Mouse (Mus musculus): ENCODE data around the gene G6pd2.

G6pd2 gene

GRCm38 (mm10) chr5:61808516-61808915 is at the start of gene G6pd2:
TSS of gene G6pd2 (plus strand) at chr5:61808816.
- no peak for DNase-seq

GRCm38 (mm10) chr5:61764214-61764613 is 44.4 kb upstream of the G6pd2 start:
- DNase-seq = no peak

- DNase-seq = no peak
These were observed 24.4 kb downstream of the G6pd2 start for GRCm38 (mm10) chr5:61832935-61833551.

- no peak for DNase-seq
These were observed 35.3 kb downstream of the G6pd2 start for GRCm38 (mm10) chr5:61843891-61844290.
